Mouse (Mus musculus) cerebellum, postnatal 4 days (tissue): ENCODE measurements around the gene Zfp536.
"Not testable (repeated sequence)": the region's sequence is repeated elsewhere in the genome, so short reads cannot be mapped to it uniquely, and the experiment has no call there.

ENCODE experiments used
- DNase-seq, 2 experiments: peaks; one replicate each; pipeline ENCODE4 v3.0.0; 2022; ENCODE audit warnings: low spot score in 2 of 2, mixed read lengths in 1 of 2

Gene Zfp536

GRCm38 (mm10) chr7:37758886-37759285 is 14.6 kb downstream of the Zfp536 start:
- DNase-seq: no peak

- no peak for DNase-seq
Measured at GRCm38 (mm10) chr7:37753024-37753423, 20.4 kb downstream of the Zfp536 start.

DNA sequence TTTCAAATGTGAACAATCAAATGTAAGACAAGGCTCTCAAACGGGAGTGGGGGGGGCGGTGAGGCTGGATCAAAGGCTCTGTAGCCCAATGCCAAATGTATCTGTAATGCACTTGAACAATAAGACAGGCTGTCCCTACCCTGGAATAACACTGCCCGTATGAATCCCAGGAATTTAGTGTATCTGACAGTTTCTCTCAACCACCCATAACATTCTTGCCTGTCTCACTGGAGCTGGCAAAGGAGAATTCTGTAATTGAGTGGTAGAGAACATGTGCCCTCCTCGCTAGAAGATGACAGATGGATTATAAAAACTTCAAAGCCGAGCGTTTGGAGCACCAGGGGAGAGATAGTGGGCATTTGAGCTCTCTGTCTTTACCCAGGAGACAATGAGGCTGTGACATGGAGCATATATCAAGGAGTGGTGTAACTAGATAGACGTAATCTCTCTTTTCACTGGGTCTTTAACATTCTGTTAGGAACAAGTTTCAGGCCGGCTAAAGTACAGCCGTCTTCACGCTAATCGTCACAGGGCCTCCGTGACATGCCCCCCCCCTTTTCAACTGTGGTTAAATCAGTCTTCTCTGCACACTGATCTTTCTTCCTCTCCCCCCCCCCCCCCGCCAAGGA is 27.2 kb downstream of the Zfp536 start:
- DNase-seq: no peak

- no peak for DNase-seq
Measured at GRCm38 (mm10) chr7:37743350-37743749, 30.1 kb downstream of the Zfp536 start.

DNA sequence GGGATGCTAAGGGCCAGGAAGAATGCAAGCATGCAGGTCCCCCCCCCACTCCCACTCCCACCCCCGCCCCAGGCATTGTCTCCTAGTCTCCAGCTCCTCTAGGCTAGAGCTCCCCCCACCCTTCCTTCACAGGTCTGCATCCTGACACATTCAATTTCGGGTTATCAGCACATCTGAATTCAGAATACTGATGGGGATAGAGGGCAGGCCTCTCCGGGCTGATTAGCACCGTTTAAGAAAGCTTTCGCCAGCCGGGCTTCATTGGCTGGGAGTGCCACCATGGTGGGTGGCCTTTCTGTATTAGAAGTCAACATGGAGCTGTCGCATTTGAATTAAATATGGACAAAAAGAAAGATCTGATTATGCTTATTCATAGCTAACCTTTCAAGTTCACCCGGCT is 36.2 kb downstream of the Zfp536 start:
- DNase-seq: no peak

DNA sequence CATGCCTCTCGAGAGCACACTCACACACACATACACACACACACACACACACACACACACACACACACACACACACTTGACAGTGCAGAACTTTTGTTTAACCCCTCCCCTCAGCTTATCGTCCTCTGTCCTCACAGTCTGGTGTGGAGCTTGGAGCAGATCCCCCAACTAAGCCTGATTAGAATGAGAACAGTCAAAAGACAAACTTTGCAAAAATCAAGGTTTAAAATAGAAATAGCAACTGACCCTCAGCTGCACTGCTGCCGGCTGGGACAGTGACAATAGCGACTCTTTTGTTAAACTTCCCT is 37.1 kb downstream of the Zfp536 start:
- no peak for DNase-seq

- DNase-seq: no peak
Measured at GRCm38 (mm10) chr7:37735707-37736412, 37.6 kb downstream of the Zfp536 start.

- DNase-seq: no peak
Measured at GRCm38 (mm10) chr7:37735101-37735500, 38.3 kb downstream of the Zfp536 start.

- no peak for DNase-seq
Measured at GRCm38 (mm10) chr7:37734576-37734975, 38.9 kb downstream of the Zfp536 start.

- DNase-seq: no peak
Measured at GRCm38 (mm10) chr7:37733996-37734395, 39.4 kb downstream of the Zfp536 start.

GRCm38 (mm10) chr7:37732741-37733140 is 40.7 kb downstream of the Zfp536 start:
- no peak for DNase-seq

DNA sequence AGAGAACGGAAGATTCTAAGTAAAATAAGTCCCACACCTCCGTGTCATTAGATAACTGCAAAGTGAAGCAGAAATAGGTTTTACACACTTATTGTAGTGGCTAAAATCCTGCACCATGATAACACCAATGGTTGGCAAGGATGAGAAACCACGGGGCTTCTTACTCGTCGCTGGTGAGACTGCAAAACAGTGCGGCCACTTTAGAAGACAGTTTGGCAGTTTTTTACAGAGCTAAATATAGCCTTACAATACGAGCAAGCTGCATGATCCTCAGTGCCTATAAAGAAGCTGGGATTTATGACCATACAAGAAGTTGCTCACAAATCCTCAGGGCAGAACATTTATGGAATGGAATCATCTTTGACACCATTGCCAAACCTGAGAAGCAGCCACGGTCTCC is 45.7 kb downstream of the Zfp536 start:
- DNase-seq: no peak

DNA sequence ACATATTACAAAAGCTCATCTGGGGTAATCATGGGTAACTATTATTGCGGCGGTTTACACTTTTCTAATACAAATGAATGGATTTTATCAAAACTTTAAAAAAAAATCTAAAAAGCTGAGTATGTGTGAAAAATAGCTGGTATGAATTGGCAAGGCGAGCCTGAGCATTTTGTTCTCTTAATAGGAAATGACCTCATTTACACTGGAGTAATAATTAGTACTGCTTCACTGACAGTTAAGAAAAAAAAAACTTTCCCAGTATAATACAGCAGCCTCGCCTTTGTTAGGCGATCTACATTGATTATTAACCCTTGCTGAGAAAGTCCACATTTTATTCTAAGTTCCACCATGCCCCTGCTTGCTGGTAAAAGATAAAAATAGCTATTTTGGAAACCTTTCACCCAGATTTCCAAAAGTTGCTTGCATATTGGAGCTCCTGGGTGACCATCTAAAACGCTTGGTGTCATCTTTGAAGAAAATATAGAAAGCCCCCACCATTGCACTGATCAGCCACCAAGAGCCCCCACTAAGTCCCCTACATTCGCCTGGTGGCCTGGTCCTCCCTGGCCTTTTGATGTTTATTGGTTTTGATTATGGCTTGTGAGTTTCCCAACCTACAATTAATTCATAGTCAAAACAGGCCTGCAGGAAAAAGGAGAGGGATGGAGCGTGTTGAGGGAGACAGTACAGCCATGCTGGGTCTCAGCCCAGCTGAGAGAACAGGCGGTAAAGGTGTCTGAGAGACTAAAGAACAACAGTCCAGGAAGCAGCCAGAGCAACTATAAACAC is 49.2 kb downstream of the Zfp536 start:
- DNase-seq: no peak

GRCm38 (mm10) chr7:37723191-37723592 is 50.2 kb downstream of the Zfp536 start:
- DNase-seq: no peak

- DNase-seq: no peak
Measured at GRCm38 (mm10) chr7:37721676-37722075, 51.8 kb downstream of the Zfp536 start.

DNA sequence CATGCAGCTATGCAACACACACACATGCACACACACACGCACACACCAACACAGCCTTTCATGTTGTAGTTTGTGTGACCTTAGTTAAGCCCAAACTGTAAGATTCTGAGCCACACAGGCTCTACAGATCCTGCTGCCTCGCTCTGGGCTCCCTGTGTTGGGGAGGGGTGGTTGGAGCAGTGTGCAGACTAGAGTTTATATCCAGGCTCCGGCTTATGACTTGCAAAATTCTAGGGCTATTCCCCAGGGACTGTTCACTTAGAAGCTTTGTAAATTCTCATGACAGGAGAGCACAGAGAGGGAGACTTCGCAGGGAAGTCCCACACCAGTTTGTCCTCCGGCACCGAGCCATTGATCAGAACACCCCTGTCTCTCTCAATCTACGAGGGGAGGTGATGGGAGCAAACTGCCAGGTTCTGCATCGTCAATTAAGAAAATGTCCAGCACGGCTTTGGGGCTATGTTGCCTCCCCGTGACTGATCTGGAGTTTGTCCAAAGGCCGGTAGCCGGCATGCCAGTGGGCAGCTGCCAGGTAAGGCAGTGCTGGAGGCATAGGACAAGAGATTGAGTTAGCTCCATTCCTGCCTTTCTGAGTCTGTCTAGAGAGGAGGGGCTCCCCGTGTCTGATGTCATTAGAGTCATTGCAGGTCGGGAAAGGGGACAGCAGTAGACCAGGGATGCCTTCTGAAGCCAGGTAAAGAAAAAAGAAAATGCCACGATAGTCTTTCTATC is 54.6 kb downstream of the Zfp536 start:
- DNase-seq: no peak

GRCm38 (mm10) chr7:37717071-37717470 is 56.4 kb downstream of the Zfp536 start:
- no peak for DNase-seq

DNA sequence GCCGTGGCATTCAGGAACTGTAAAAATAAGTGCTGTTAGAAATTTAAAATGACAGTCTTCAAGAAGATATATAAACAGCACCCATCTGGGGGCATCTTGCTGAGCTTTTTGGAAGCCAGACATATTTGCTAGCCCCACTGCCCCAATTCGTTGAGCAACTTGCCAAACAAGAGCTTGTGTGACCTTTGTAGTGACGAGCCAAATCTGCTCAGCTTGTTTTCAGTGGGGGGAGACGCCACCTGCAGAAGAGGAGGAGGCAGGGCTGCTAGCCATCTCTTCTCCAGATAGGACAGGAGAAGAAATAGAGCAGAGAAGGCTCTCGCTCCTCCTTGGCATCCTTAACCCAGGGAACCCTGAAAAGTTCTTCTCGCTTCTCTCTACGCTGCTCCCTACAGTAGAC is 56.8 kb downstream of the Zfp536 start:
- no peak for DNase-seq

- DNase-seq: no peak
Measured at GRCm38 (mm10) chr7:37704464-37704863, 69.0 kb downstream of the Zfp536 start.

DNA sequence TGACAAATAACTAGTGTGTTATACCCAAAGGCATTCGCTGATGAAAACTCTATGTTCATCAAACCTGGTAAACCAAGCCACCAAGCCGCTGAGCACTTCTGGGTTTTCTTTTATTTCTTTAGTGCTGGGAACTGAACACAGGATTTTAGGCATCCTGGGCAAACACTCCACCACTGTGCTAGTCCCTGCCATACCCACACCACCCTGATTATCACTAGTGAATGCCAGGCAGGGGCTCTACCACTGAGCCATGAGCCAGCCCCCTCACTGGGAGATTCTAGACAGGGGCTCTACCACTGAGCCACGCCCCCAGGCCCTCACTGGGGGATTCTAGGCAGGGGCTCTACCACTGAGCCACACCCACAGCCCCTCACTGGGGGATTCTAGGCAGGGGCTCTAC is 76.1 kb downstream of the Zfp536 start:
- DNase-seq: not testable (repeated sequence)

DNA sequence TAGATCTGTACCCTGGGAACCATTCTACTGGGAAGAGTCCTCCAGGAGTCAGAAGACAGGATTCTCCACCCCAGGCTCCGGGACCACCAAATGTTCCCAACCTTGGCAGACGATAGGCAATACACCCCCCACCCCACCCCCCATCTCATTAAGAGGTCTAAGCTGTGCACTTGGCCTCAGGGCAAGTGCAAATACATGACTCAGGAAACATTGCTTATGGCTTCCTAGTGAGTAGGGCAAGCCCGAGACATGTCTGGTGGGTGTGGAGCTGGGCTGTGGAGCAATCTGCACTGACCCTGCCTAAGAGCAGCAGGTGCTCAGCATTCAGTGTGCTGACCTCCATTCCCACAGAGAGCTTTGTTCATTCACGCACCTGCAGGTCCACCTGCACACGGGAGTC is 78.4 kb downstream of the Zfp536 start:
- no peak for DNase-seq

DNA sequence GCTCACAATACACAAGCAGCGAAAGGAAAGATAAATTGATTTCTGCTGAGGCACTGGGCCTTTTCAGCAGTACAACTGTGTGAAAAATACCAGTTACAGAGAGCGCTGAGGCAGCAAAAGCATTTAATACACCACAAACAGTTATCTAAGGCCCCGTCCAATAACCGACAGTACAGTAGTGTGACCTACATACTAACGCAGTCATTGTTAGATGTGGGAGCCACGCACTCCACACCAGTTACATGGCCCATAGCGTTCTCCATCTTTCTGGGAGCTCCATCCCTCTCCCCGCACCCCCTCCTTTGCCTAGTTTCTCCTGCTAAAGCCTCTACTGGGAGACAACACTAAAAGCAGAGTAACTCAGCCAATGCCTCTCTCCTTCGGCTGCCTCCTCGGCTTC is 82.8 kb downstream of the Zfp536 start:
- DNase-seq: no peak
